Mouse (Mus musculus): ENCODE results near the gene Kif18b.
A peak's percentile ranks its signal among the peaks of the same experiment; 100 is the strongest.

The Kif18b gene

GRCm38 (mm10) chr11:102937529-102938182, 12.7 kb upstream of the Kif18b start:
- DNase-seq: no peak

DNA sequence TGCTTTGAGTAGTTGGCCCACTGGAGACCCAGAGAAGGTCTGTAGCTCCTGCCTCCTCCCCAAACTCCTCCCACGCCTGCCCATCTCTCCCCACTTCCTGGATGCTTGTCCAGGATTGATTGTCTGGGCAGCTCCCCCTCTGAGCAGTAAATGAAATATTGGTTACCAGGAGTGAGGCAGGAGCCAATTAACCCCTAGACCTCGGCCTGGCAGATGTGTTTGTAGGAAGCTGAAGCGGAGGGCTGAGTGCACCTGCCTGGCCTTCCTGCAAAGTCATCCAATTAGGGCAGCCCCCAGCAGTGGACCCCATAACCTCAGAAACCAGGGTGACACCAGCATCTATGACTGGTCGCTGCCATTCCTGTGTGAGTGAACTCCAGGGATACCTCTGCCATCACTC, 11.3 kb upstream of the Kif18b start:
- no peak for DNase-seq

DNA sequence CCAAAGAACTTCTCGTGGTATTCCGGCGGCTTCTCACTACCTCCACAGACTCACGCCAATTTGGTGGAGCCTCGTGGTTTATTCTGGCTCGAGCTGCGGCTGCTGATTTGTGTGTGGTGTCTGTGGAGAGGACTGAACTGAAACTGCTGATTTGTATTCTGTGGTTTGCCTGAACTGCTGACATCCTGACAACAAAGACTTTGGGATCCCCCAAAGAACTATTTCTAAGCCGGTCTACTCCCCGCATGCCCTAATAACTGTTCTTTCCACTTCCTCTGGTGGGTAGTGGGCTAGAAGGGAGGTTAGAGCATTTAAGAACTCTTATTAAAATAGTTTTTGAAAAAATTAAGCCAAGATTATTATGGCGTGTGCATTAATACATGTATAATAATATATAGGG, 5.7 kb upstream of the Kif18b start:
- no peak for DNase-seq

GRCm38 (mm10) chr11:102925351-102925717, 410 bp upstream of the Kif18b start:
- no peak for DNase-seq

DNA sequence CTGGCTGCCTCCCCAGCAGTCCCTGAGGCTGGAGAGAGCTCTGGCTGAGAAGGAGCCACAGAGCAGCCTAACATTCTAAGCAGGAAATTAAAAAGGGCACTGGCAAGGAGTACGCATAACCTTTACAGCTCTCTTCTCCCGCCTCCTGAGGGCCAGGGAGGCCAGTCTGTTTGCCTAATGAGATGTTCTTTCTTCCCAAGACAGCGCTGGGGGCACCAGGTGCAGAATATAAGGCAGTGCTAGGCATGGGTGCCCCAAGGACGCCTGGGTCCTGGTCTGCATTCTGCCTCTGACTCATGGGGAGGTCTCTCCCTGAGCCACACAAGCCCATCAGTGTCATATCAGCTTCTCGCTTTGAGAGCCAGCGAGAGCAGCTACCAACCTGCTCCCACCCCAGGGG, 3.4 kb downstream of the Kif18b start:
- no peak for DNase-seq

GRCm38 (mm10) chr11:102918077-102918476, 6.8 kb downstream of the Kif18b start:
- no peak for DNase-seq

DNA sequence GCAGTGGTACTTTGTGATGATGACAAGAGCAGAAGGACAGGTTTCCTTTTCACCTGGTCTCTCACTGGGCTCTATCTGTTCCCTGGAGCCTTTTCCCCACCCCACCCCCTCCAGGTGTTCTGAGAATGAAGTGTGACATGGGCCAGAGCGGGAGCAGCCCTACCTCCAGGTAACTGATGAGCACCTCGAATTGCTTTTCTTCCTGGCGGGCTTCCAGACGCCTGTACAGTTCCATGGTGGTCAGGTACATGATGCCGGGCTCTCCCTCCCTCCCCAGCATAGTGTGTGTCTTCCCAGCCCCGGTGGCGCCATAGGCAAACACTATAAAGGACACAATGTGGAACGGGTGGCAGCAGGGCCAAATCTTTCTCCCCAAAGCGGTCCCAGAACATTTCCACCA, 9.5 kb downstream of the Kif18b start:
- DNase-seq: no peak

- no peak for DNase-seq
Observed at GRCm38 (mm10) chr11:102911376-102911775, 13.5 kb downstream of the Kif18b start.

GRCm38 (mm10) chr11:102903654-102904053, 21.3 kb downstream of the Kif18b start:
- no peak for DNase-seq

DNA sequence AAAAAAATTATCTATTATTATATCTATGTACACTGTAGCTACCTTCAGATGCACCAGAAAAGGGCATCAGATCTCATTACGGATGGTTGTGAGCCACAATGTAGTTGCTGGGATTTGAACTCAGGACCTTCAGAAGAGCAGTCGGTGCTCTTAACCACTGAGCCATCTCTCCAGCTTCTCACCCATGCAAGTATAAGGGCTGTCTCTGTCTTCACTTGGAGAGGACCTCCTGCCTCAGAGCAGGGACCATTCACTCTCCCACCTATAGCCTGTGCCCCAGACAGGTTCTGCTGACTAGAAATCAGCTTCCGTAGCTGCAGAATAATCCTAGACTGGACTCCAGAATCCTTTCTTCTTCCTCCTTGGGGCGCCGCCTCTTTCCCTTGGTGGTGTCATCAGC, 22.8 kb downstream of the Kif18b start:
- DNase-seq: no peak

GRCm38 (mm10) chr11:102901199-102901598, 23.7 kb downstream of the Kif18b start:
- DNase-seq: no peak

- peak; percentile 80 for DNase-seq
Observed at GRCm38 (mm10) chr11:102900763-102901162, 24.2 kb downstream of the Kif18b start, which contains the start of gene Gfap. TSS of gene Gfap (minus strand) at chr11:102900912.

DNA sequence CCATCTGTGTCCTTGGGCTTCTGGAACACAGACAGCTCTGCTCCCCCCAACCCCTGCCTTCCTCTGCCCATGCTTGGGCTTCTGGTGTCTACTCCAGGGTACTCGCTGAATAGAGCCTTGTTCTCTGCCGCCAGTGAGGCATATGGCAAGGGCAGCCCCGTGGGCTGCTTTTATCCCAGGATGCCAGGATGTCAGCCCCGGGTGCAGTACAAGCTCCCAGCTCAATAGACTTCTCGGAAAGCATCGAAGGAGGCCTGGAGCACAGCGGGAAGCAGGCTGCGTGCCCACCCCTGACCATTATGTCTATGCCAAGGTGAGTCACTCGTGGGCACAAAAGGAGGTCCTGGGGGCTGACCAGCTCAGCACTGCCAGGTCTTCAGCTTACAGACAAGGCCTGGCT, 26.5 kb downstream of the Kif18b start:
- peak; percentile 84 for DNase-seq

DNA sequence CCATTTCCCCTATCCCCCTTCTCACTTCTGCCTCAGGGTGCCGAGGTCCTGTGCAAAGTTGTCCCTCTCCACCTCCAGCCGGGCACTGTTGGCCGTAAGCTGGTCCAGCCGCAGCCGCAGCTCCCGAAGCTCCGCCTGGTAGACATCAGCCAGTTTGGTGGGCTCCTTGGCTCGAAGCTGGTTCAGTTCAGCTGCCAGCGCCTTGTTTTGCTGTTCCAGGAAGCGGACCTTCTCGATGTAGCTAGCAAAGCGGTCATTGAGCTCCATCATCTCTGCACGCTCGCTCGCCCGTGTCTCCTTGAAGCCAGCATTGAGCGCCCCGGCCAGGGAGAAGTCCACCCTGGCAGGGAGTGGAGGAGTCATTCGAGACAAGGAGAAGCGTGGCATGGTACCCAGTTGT, 28.3 kb downstream of the Kif18b start:
- DNase-seq: no peak

DNA sequence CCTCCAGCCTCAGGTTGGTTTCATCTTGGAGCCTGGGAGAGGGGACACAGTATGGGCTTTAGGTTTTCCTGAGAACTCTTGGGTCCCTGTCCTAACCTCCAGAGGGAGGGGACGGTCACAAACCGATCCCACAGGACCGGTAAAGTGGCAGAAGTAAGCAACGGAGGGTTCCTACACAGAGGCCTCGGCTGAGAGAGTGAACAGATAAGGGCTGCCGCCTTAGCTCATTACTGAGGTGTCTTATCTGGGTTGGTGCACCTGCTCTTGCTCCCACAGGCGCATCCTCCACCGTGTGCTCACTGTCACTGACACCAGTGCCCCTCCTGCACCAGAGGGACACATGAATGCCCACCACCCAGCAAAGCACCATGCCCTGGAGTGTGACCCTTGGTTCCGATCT, 29.1 kb downstream of the Kif18b start:
- DNase-seq: no peak

DNA sequence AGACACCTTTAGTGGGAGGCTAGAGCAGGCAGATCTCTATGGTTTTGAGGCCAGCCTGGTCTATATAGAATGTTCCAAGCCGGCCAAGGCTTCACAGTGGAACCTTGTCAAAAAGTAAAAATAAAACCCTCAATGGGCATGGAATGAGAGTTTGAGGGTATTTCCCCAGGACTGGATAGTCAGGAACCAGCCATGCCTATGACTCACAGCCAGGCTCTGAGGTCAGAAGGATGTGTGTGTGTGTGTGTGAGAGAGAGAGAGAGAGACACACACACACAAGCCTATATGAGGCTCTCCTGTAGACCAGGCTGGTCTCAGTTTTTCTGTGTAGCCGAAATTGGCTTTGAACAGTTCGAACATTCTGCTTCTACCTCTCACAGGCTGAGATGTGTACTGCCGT, 30.2 kb downstream of the Kif18b start:
- DNase-seq: no peak

DNA sequence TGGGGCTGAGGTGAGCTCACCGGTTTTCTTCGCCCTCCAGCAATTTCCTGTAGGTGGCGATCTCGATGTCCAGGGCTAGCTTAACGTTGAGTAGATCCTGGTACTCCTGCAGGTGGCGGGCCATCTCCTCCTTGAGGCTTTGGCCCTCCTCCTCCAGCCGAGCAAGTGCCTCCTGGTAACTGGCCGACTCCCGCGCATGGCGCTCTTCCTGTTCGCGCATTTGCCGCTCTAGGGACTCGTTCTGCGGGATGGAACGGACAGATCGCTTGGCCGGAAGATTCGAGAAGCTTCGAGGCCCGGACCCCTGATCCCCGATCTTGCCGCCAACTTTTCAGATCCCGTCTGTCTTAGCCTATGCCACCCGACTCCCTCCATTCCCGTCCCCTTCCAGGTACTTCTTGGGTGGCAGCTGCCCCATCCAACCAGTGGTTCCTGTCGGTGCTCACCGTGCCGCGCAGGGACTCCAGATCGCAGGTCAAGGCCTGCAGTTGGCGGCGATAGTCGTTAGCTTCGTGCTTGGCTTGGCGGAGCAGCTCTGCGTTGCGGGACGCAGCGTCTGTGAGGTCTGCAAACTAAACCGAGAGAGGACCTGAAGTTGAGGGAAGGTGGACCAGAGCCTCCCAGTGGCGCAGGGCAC, 31.8 kb downstream of the Kif18b start:
- peak; percentile 77 for DNase-seq

DNA sequence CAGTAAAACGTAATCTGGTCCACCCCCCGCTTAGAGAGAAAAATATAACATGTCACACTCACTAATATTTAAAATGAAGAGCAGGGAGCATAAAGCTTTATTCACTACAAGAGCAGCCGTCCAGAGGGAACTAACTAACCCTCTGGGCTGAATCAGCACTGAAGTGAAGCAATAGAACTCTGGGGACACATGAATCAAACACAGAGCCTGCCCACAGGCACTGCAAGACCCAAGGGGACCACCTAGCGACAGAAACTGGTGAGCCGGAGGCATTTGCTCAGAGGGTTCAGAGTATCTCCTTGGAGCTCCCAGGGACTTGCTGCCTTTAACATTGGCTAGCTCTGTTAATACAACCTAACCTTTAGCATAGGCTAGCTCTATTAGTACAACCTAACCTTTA, 34.8 kb downstream of the Kif18b start:
- no peak for DNase-seq

DNA sequence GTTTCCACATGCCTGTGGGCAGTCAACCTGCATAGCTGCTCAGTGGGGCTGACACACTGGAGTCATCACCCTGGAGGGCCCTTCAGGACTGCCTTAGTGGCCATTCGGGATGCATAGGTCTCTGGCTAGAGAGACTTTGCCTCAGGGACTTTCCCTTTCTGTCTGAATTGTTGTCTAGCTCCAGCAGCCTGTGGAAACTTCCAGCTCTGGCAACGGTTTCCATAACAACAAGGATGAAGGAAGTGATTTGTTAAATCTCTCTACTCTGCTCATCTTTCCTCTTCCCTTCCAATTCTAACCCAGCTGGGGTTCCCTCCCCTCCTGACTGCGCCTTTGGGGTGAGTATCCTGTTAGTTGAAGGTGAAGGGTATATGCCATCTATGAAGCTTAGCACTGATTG, 36.8 kb downstream of the Kif18b start:
- DNase-seq: no peak

DNA sequence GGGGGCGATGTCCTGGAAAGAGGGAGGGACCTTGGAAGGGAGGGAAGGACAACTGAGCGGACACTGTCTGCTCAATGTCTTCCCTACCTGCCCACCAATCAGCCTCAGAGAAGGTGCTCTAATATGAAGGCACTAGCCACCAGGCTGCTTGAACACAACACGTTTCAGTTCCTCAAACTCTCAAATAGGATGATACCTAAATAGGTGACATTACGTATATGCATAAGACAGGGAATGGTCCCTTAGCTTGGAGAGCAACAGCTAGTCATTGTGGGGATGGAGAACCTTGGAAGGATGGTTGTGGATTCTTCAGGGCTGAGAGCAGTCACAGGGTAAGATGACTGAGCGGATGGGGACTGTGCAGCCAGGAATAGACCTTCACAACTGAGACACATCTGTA, 37.5 kb downstream of the Kif18b start:
- DNase-seq: no peak

DNA sequence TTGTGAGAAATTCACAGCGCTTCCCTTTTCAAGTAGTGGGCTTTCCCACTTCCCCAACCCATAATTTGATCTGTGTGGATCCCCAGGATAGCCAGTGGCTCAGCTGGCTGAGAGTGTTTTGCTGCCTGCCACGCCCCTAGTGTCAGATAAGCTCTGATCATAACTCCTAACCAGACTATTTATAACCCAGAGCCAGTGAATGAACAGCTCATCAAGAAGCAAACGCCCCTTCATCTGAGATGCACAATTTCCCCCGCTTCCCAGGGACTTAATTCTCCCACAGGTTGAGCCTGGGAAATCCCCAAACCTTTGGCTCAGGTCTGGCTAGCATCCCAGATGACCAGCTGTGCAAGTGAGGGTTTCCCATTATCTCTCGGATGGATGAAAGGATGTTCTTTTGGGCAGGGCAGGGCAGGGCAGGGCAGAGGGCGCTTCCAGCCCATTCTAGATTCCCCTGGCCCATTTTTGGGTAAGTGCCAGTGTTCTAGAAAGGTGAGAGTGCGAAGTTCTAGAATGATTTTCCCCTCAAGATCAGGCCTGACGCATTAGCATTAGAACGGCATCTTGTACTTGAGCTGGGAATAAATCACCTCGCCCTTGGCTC, 40.2 kb downstream of the Kif18b start, which contains the start of gene Fam187a:
Fam187a (plus strand) TSS at position 554 of the 604 bp plus-strand sequence.
- DNase-seq: no peak

- no peak for DNase-seq
Observed at GRCm38 (mm10) chr11:102881314-102882198, 43.4 kb downstream of the Kif18b start.

DNA sequence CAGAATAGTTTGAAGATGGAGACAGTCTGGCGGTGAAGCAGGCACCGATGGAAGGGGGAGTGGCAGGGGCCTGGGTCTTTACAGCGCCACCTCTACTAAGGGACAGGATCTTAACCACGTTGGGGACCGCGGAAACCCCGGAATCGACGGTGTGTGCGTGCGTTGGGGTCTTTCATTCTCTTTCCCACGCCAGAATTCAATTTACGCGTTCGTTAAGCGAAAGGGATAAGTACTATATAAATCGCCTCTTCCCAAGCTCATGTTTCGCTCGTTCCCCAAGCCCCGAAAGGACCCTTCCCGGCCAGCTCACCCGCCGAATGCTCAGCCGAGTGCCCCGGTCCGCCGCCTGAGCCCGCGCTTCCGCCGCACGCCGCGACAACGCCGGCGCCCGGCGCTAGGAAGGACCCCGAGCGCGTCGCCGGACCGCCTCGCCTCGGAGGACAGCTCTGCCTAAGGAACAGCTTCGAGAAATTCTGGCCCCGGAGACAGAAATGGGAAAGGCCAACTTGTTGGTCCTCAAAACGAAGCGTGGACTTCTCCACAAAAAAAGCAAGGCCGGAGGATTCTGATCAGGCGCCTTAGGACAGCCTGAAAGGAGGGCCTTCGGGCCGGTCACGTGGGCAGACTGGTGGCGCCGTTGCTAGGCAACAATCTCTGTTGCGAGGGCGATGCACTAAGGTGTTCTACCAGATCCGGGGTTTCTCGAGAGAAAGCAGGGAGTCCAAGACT, 44.2 kb downstream of the Kif18b start, which contains the start of the genes Eftud2 and Ccdc103:
Eftud2 (minus strand) TSS at position 401 of the 729 bp plus-strand sequence.
Ccdc103 (plus strand) TSS at position 620 of the 729 bp plus-strand sequence.
- DNase-seq: peak; percentile 92
